Mouse (Mus musculus) frontal cortex, postnatal 25 days (tissue): ENCODE measurements around the gene Celf2.

Source experiments
- DNase-seq, 2 experiments: peaks; one replicate each; pipeline ENCODE4 v3.0.0; 2022; ENCODE audit warnings: low spot score in 2 of 2

Gene Celf2

GRCm38 (mm10) chr2:6923738-6924474 lies 585.5 kb downstream of the Celf2 start:
- no peak for DNase-seq

- no peak for DNase-seq
Measured at GRCm38 (mm10) chr2:6915386-6915785, 594.0 kb downstream of the Celf2 start.

- no peak for DNase-seq
Measured at GRCm38 (mm10) chr2:6913315-6913714, 596.0 kb downstream of the Celf2 start.

GRCm38 (mm10) chr2:6911932-6912331 lies 597.4 kb downstream of the Celf2 start:
- peak; percentile 32 to 44 for DNase-seq

- no peak for DNase-seq
Measured at GRCm38 (mm10) chr2:6909921-6910320, 599.4 kb downstream of the Celf2 start.

- no peak for DNase-seq
Measured at GRCm38 (mm10) chr2:6904411-6904810, 605.0 kb downstream of the Celf2 start.

- DNase-seq, result no peak
Measured at GRCm38 (mm10) chr2:6903251-6903763, 606.1 kb downstream of the Celf2 start.

GRCm38 (mm10) chr2:6896896-6897295 lies 612.5 kb downstream of the Celf2 start:
- no peak for DNase-seq

- no peak for DNase-seq
Measured at GRCm38 (mm10) chr2:6893597-6893996, 615.8 kb downstream of the Celf2 start.

GRCm38 (mm10) chr2:6893095-6893494 lies 616.3 kb downstream of the Celf2 start:
- DNase-seq, result no peak

GRCm38 (mm10) chr2:6884796-6885711 lies 624.3 kb downstream of the Celf2 start:
- no peak for DNase-seq

GRCm38 (mm10) chr2:6883996-6884795 lies 625.2 kb downstream of the Celf2 start:
- no peak for DNase-seq

GRCm38 (mm10) chr2:6882236-6882885 lies 627.0 kb downstream of the Celf2 start:
- no peak for DNase-seq

- no peak for DNase-seq
Measured at GRCm38 (mm10) chr2:6880941-6881575, 628.3 kb downstream of the Celf2 start.

- no peak for DNase-seq
Measured at GRCm38 (mm10) chr2:6877094-6877493, 632.3 kb downstream of the Celf2 start.

- DNase-seq, result no peak
Measured at GRCm38 (mm10) chr2:6876547-6876946, 632.8 kb downstream of the Celf2 start.

GRCm38 (mm10) chr2:6875071-6875611 lies 634.2 kb downstream of the Celf2 start:
- DNase-seq, result no peak

- no peak for DNase-seq
Measured at GRCm38 (mm10) chr2:6874266-6874955, 635.0 kb downstream of the Celf2 start.

- DNase-seq, result no peak
Measured at GRCm38 (mm10) chr2:6873711-6874110, 635.7 kb downstream of the Celf2 start.

GRCm38 (mm10) chr2:6872894-6873255 lies 636.5 kb downstream of the Celf2 start:
- no peak for DNase-seq
